Mouse (Mus musculus): ENCODE measurements at regions not wholly inside any gene's neighbourhood (a gene's known extent, or its start where the extent isn't known, plus 50 kb on each side); places are given as distances from the start of the nearest gene placed in this dataset.

- no peak for TF ChIP-seq MAX (IDR thresholded peaks at IDR 0.05)
- no peak for TF ChIP-seq MYOD1 (IDR thresholded peaks at IDR 0.05; ENCODE audit: control insufficient read depth, insufficient read length, low read depth)
- TF ChIP-seq CEBPB (IDR thresholded peaks at IDR 0.05; ENCODE audit: low read depth), result no peak
Observed at GRCm38 (mm10) chr3:52210556-52211302, 57.4 kb upstream of the Foxo1 start.

Measured in C2C12 (cell line).